Mouse (Mus musculus) erythroblast, embryonic 14.5 days (primary cell): ENCODE measurements around the gene Tex30.

Source experiments
- GATA1 ChIP-seq: IDR thresholded peaks from 2 replicates; pipeline ENCODE4 v1.6.1; 2012; ENCODE audit warnings: low read length, inconsistent platforms, mixed read lengths
- TAL1 ChIP-seq: IDR thresholded peaks from 3 replicates; pipeline ENCODE4 v1.6.1; 2012; ENCODE audit warnings: low read length, inconsistent platforms, mixed read lengths

DNA sequence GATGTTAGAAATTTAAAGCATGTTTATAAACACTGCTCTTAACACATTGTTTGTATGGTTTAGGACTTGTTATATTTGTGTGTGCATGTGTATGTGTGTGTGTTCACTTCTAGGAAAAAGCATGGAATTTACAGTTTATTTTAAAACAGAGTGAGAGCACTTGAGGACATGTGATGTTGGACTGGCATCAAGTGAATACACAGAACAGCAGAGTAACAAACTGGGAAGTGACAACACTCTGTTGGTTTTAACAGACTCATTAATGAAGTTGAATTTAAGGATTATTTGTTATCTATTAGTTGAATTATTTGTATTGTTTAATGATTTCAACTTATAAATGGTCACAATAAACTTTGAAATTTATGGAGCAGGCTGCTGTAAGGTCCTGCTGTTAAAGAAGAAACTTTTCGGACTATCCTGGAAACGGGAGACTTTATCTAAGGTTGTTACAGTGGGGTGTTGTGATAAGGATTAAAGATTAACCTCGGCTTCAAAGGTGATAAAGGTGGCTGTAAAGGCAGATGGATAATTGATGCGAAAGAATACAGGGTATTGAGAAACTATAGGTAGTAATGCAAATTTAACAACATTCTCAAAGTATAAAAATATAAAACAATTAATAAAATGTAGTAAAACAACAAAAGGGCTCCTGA is 27.8 kb upstream of the Tex30 start:
- TF ChIP-seq GATA1: no peak
- TF ChIP-seq TAL1: no peak
